Mouse (Mus musculus): ENCODE results near the gene Cdh4. TPM values are rescaled to one million over a fixed set of nuclear protein-coding genes. Genes with fewer than 3 reads are reported as not detected.

The Cdh4 gene
- not detected for polyA plus RNA-seq (2012; fragmentation: generic; extraction: Trizol)

DNA sequence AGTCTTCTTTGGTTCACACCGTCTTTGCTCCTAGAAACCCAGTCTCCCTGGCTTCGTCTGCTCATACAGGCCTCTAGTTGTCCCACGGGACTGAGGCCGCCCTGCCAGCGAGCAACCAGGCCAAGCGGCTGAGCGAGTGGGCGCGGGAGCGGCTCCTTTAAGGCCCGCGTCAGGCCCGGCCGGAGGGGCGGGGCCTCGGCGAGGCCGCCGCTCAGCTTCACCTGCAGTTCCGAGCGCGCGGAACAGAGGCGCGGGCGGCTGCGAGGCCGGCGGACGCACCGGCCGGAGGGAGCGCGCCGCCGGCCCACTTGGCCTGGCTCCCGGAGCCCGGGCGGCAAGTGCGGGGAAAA is at the start of gene Cdh4:
Cdh4 (plus strand) TSS at position 241 of the 350 bp plus-strand sequence.
- Histone ChIP-seq H3ac (ENCODE audit: control insufficient read depth, insufficient read length) (no peak within 1 kb of the TSS), H3K36me3 (ENCODE audit: control insufficient read depth, insufficient read depth) (no peaks in the 10 kb centered on the region), H3K4me3 (no peak within 1 kb of the TSS), H3K27me3 (ENCODE audit: control insufficient read depth, insufficient read depth, insufficient read length) (no peaks in the 10 kb centered on the region), H3K79me2 (ENCODE audit: control insufficient read depth, insufficient read depth) (no peaks in the 10 kb centered on the region), H3K4me2 (ENCODE audit: low read depth) (no peak within 1 kb of the TSS)
- no peak for TF ChIP-seq POLR2AphosphoS2 (IDR thresholded peaks at IDR 0.05; ENCODE audit: insufficient read length, low read depth)
- no peak for TF ChIP-seq SRF (IDR thresholded peaks at IDR 0.05; ENCODE audit: control insufficient read depth, insufficient read length, low read depth)
- TF ChIP-seq MYOG (IDR thresholded peaks at IDR 0.05; ENCODE audit: control insufficient read depth in 1 of 3, insufficient read depth in 1 of 3, insufficient read length in 2 of 3, low read depth in 2 of 3) = no peak
- TF ChIP-seq TCF12 (IDR thresholded peaks at IDR 0.05; ENCODE audit: insufficient read depth, poor library complexity, severe bottlenecking) = no peak
- no peak for TF ChIP-seq REST (IDR thresholded peaks at IDR 0.05; ENCODE audit: insufficient read depth, insufficient read length)
- TF ChIP-seq CEBPB (IDR thresholded peaks at IDR 0.05; ENCODE audit: insufficient read depth, poor library complexity, severe bottlenecking) = no peak
- TF ChIP-seq MYOD1 (IDR thresholded peaks at IDR 0.05; ENCODE audit: control insufficient read depth in 1 of 3, insufficient read length in 2 of 3, low read depth in 2 of 3) = no peak
- no peak for TF ChIP-seq MAX (IDR thresholded peaks at IDR 0.05; ENCODE audit: low read depth)
- TF ChIP-seq USF1 (IDR thresholded peaks at IDR 0.05; ENCODE audit: low read depth) = no peak
- TF ChIP-seq TCF3 (IDR thresholded peaks at IDR 0.05; ENCODE audit: insufficient read length, low read depth) = no peak
- TF ChIP-seq POLR2A (IDR thresholded peaks at IDR 0.05; ENCODE audit: insufficient read length, low read depth) = no peak
- no peak for TF ChIP-seq E2F4 (IDR thresholded peaks at IDR 0.05; ENCODE audit: insufficient read depth)

DNA sequence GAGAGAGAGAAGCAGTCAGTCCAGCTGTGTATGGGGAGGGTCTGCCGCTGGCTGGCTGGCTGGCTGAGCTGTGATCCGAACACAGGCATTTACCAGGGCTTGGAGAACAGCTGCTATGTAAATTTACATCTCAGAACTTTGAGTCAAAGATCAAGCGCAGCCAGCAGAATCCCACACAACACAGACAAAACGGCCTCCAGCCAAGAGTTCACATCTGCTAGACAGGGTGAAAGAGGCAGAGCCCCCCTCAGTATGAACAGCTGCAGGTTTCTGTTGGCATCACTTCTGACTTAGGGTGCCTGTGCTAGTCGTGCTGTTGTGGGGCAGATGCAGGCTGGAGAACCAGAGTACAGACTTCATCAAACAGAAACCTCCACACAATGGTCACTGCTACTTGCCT is 46.8 kb upstream of the Cdh4 start:
- Histone ChIP-seq H3K4me3 (no peak overlapping the region), H3K79me2 (ENCODE audit: control insufficient read depth, insufficient read depth) (no peaks in the 10 kb centered on the region), H3K4me2 (ENCODE audit: low read depth) (no peak overlapping the region), H3K36me3 (ENCODE audit: control insufficient read depth, insufficient read depth) (no peaks in the 10 kb centered on the region), H3K27me3 (ENCODE audit: control insufficient read depth, insufficient read depth, insufficient read length) (no peaks in the 10 kb centered on the region), H3ac (ENCODE audit: control insufficient read depth, insufficient read length) (no peak overlapping the region)
- TF ChIP-seq CEBPB (IDR thresholded peaks at IDR 0.05; ENCODE audit: insufficient read depth, poor library complexity, severe bottlenecking) (no peak), USF1 (IDR thresholded peaks at IDR 0.05; ENCODE audit: low read depth) (no peak), E2F4 (IDR thresholded peaks at IDR 0.05; ENCODE audit: insufficient read depth) (no peak), MYOG (IDR thresholded peaks at IDR 0.05; ENCODE audit: control insufficient read depth in 1 of 3, insufficient read depth in 1 of 3, insufficient read length in 2 of 3, low read depth in 2 of 3) (no peak), TCF12 (IDR thresholded peaks at IDR 0.05; ENCODE audit: insufficient read depth, poor library complexity, severe bottlenecking) (no peak), TCF3 (IDR thresholded peaks at IDR 0.05; ENCODE audit: insufficient read length, low read depth) (no peak), MAX (IDR thresholded peaks at IDR 0.05; ENCODE audit: low read depth) (no peak), SRF (IDR thresholded peaks at IDR 0.05; ENCODE audit: control insufficient read depth, insufficient read length, low read depth) (no peak), POLR2A (IDR thresholded peaks at IDR 0.05; ENCODE audit: insufficient read length, low read depth) (no peak), REST (IDR thresholded peaks at IDR 0.05; ENCODE audit: insufficient read depth, insufficient read length) (no peak), MYOD1 (IDR thresholded peaks at IDR 0.05; ENCODE audit: control insufficient read depth in 1 of 3, insufficient read length in 2 of 3, low read depth in 2 of 3) (no peak), POLR2AphosphoS2 (IDR thresholded peaks at IDR 0.05; ENCODE audit: insufficient read length, low read depth) (no peak)

DNA sequence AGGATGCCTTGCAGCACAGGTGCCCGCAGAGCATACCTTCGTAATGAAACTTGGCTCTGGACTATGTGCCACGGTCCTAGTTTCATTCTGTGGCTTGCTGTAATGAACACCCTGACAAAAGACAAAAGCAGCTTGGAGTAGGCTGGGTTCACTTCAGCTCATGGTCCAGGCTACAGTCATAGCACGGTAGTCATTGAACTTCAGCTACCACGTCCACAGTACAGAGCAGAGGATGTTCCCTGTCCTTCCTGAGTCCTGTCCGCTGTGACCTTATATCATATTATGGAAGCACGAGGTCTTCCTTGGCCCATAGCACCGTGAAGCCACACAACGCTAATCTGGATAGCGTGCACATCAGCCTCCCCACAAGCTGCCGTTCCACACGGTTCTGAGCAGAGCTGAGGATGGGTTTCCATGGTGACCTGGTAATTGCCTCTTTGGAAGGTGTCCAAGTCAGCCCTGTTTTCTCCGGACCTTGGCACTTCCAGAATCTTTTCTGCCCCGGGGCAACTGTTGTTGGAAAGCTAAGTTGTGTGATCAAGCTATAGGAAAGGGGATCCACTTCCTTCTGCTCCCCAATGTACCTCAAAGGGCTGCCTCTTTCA is 42.5 kb upstream of the Cdh4 start:
- Histone ChIP-seq H3ac (ENCODE audit: control insufficient read depth, insufficient read length) (no peak overlapping the region), H3K4me2 (ENCODE audit: low read depth) (no peak overlapping the region), H3K36me3 (ENCODE audit: control insufficient read depth, insufficient read depth) (no peaks in the 10 kb centered on the region), H3K4me3 (no peak overlapping the region), H3K27me3 (ENCODE audit: control insufficient read depth, insufficient read depth, insufficient read length) (no peaks in the 10 kb centered on the region), H3K79me2 (ENCODE audit: control insufficient read depth, insufficient read depth) (no peaks in the 10 kb centered on the region)
- TF ChIP-seq TCF12 (IDR thresholded peaks at IDR 0.05; ENCODE audit: insufficient read depth, poor library complexity, severe bottlenecking) (no peak), MAX (IDR thresholded peaks at IDR 0.05; ENCODE audit: low read depth) (no peak)

DNA sequence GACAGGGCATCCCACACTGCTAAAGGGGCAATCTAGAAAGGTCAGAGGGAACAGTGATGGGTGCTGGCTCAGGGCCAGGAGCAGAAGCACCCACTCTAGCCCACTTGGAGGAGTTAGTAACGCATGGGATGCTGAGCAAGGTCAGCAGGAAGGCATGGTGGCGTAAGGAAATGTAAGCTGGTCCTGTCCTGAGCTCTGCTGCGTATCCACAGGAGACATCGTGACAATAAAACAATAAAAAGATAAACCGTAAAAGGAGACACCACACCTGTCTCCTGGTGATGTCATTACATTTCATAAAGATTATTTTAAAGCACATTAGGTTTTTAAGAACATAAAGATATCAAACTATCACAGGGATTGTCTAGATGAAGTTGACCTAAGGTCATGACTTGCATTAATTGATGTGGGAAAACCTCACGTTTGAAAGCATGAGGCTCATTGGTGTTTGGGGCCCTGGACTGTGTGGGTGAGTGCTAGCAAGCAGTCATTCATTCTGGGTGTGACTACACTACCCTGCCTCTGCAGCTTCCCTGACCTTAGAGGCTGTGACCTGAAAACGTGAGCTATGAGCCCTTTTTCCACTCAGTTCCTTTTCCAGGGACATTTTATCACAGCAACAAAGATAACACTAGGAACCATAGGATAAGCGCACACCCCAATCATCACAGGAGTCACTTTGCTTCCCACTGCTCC is 31.2 kb upstream of the Cdh4 start:
- H3K27me3 ChIP-seq (ENCODE audit: control insufficient read depth, insufficient read depth, insufficient read length) = no peaks in the 10 kb centered on the region
- no peaks in the 10 kb centered on the region for H3K79me2 ChIP-seq (ENCODE audit: control insufficient read depth, insufficient read depth)
- no peak overlapping the region for H3ac ChIP-seq (ENCODE audit: control insufficient read depth, insufficient read length)
- H3K36me3 ChIP-seq (ENCODE audit: control insufficient read depth, insufficient read depth) = no peaks in the 10 kb centered on the region
- H3K4me3 ChIP-seq = no peak overlapping the region
- no peak overlapping the region for H3K4me2 ChIP-seq (ENCODE audit: low read depth)
- no peak for TF ChIP-seq TCF3 (IDR thresholded peaks at IDR 0.05; ENCODE audit: insufficient read length, low read depth)
- TF ChIP-seq USF1 (IDR thresholded peaks at IDR 0.05; ENCODE audit: low read depth) = no peak
- TF ChIP-seq CEBPB (IDR thresholded peaks at IDR 0.05; ENCODE audit: insufficient read depth, poor library complexity, severe bottlenecking) = no peak
- TF ChIP-seq POLR2AphosphoS2 (IDR thresholded peaks at IDR 0.05; ENCODE audit: insufficient read length, low read depth) = no peak
- no peak for TF ChIP-seq POLR2A (IDR thresholded peaks at IDR 0.05; ENCODE audit: insufficient read length, low read depth)
- no peak for TF ChIP-seq SRF (IDR thresholded peaks at IDR 0.05; ENCODE audit: control insufficient read depth, insufficient read length, low read depth)
- TF ChIP-seq E2F4 (IDR thresholded peaks at IDR 0.05; ENCODE audit: insufficient read depth) = no peak
- TF ChIP-seq TCF12 (IDR thresholded peaks at IDR 0.05; ENCODE audit: insufficient read depth, poor library complexity, severe bottlenecking) = no peak
- TF ChIP-seq MAX (IDR thresholded peaks at IDR 0.05; ENCODE audit: low read depth) = no peak
- TF ChIP-seq MYOD1 (IDR thresholded peaks at IDR 0.05; ENCODE audit: control insufficient read depth in 1 of 3, insufficient read length in 2 of 3, low read depth in 2 of 3) = no peak
- TF ChIP-seq REST (IDR thresholded peaks at IDR 0.05; ENCODE audit: insufficient read depth, insufficient read length) = no peak
- TF ChIP-seq MYOG (IDR thresholded peaks at IDR 0.05; ENCODE audit: control insufficient read depth in 1 of 3, insufficient read depth in 1 of 3, insufficient read length in 2 of 3, low read depth in 2 of 3) = no peak

Measured in myocyte (in vitro differentiated cells).